Mouse (Mus musculus): Measurements from ENCODE around the gene Rab30. TPM values are rescaled to one million over a fixed set of nuclear protein-coding genes. Genes with fewer than 3 reads are reported as not detected.

Rab30 gene
- 22.3 and 22.5 TPM in 2 replicates for polyA plus RNA-seq (2016; fragmentation: Nextera tagmentation; extraction: Ambion mirVana)

GRCm38 (mm10) chr7:92741152-92741860 lies at the start of gene Rab30:
Gene Rab30, plus strand, starts transcription at chr7:92741603.
- Histone ChIP-seq H3K4me3 (peak within 1 kb of the TSS; percentile 69), H3K9ac (peak within 1 kb of the TSS; percentile 81), H3K36me3 (peaks cover 9% of the 10 kb centered on the region), H3K27me3 (replicated peaks) (no peaks in the 10 kb centered on the region), H3K27ac (peak within 1 kb of the TSS; percentile 75), H3K4me2 (replicated peaks) (peak within 1 kb of the TSS; percentile 80), H3K9me3 (no peaks in the 10 kb centered on the region), H3K4me1 (peaks cover 29% of the 10 kb centered on the region)
- peak; percentile 100 for ATAC-seq (ENCODE audit: low FRiP score, low read depth)
- under 1% methylated on average over 38 of the region's 38 CpGs for WGBS

- Histone ChIP-seq H3K27ac (no peak overlapping the region), H3K27me3 (replicated peaks) (no peaks in the 10 kb centered on the region), H3K4me2 (replicated peaks) (no peak overlapping the region), H3K9me3 (no peaks in the 10 kb centered on the region), H3K9ac (no peak overlapping the region), H3K36me3 (no peaks in the 10 kb centered on the region), H3K4me1 (no peaks in the 10 kb centered on the region), H3K4me3 (no peak overlapping the region)
- ATAC-seq (ENCODE audit: low FRiP score, low read depth), result no peak
- 72% methylated on average over 3 of the region's 3 CpGs for WGBS
These were observed 45.0 kb upstream of the Rab30 start for GRCm38 (mm10) chr7:92696395-92696794.

- no peak for ATAC-seq (ENCODE audit: low FRiP score, low read depth)
- H3K4me3 ChIP-seq, result no peak overlapping the region
- H3K36me3 ChIP-seq, result no peaks in the 10 kb centered on the region
- H3K27me3 ChIP-seq (replicated peaks), result no peaks in the 10 kb centered on the region
- no peaks in the 10 kb centered on the region for H3K4me1 ChIP-seq
- H3K27ac ChIP-seq, result no peak overlapping the region
- WGBS, result 73% methylated on average over 5 of the region's 5 CpGs
- H3K4me2 ChIP-seq (replicated peaks), result no peak overlapping the region
- H3K9ac ChIP-seq, result no peak overlapping the region
- H3K9me3 ChIP-seq, result no peaks in the 10 kb centered on the region
These were observed 42.6 kb upstream of the Rab30 start for GRCm38 (mm10) chr7:92698770-92699169.

- Histone ChIP-seq H3K4me2 (replicated peaks) (no peak overlapping the region), H3K36me3 (no peaks in the 10 kb centered on the region), H3K27ac (no peak overlapping the region), H3K27me3 (replicated peaks) (no peaks in the 10 kb centered on the region), H3K4me3 (no peak overlapping the region), H3K4me1 (no peaks in the 10 kb centered on the region), H3K9ac (no peak overlapping the region), H3K9me3 (no peaks in the 10 kb centered on the region)
- 80% methylated on average over 1 of the region's 1 CpGs for WGBS
- no peak for ATAC-seq (ENCODE audit: low FRiP score, low read depth)
These were observed 37.7 kb upstream of the Rab30 start for GRCm38 (mm10) chr7:92703661-92704060.

- Histone ChIP-seq H3K9ac (no peak overlapping the region), H3K27ac (no peak overlapping the region), H3K4me1 (no peaks in the 10 kb centered on the region), H3K27me3 (replicated peaks) (no peaks in the 10 kb centered on the region), H3K9me3 (no peaks in the 10 kb centered on the region), H3K4me3 (no peak overlapping the region), H3K4me2 (replicated peaks) (no peak overlapping the region), H3K36me3 (no peaks in the 10 kb centered on the region)
- WGBS, result 80% methylated on average over 2 of the region's 2 CpGs
- no peak for ATAC-seq (ENCODE audit: low FRiP score, low read depth)
These were observed 35.9 kb upstream of the Rab30 start for GRCm38 (mm10) chr7:92705534-92705933.

- Histone ChIP-seq H3K4me3 (no peak overlapping the region), H3K4me1 (no peaks in the 10 kb centered on the region), H3K9me3 (no peaks in the 10 kb centered on the region), H3K36me3 (no peaks in the 10 kb centered on the region), H3K4me2 (replicated peaks) (no peak overlapping the region), H3K9ac (no peak overlapping the region), H3K27me3 (replicated peaks) (no peaks in the 10 kb centered on the region), H3K27ac (no peak overlapping the region)
- no peak for ATAC-seq (ENCODE audit: low FRiP score, low read depth)
- 74% methylated on average over 12 of the region's 12 CpGs for WGBS
These were observed 34.7 kb upstream of the Rab30 start for GRCm38 (mm10) chr7:92706711-92707110.

GRCm38 (mm10) chr7:92709573-92709972 lies 31.8 kb upstream of the Rab30 start:
- no peak for ATAC-seq (ENCODE audit: low FRiP score, low read depth)
- H3K27me3 ChIP-seq (replicated peaks), result no peaks in the 10 kb centered on the region
- H3K9ac ChIP-seq, result no peak overlapping the region
- no peak overlapping the region for H3K27ac ChIP-seq
- 40% methylated on average over 2 of the region's 2 CpGs for WGBS
- no peaks in the 10 kb centered on the region for H3K9me3 ChIP-seq
- no peaks in the 10 kb centered on the region for H3K36me3 ChIP-seq
- H3K4me1 ChIP-seq, result no peaks in the 10 kb centered on the region
- H3K4me3 ChIP-seq, result no peak overlapping the region
- H3K4me2 ChIP-seq (replicated peaks), result no peak overlapping the region

- no peak overlapping the region for H3K27ac ChIP-seq
- H3K4me1 ChIP-seq, result no peaks in the 10 kb centered on the region
- no peaks in the 10 kb centered on the region for H3K27me3 ChIP-seq (replicated peaks)
- no peak overlapping the region for H3K9ac ChIP-seq
- H3K4me3 ChIP-seq, result no peak overlapping the region
- ATAC-seq (ENCODE audit: low FRiP score, low read depth), result no peak
- H3K4me2 ChIP-seq (replicated peaks), result no peak overlapping the region
- H3K36me3 ChIP-seq, result no peaks in the 10 kb centered on the region
- WGBS, result 91% methylated on average over 3 of the region's 3 CpGs
- H3K9me3 ChIP-seq, result no peaks in the 10 kb centered on the region
These were observed 29.8 kb upstream of the Rab30 start for GRCm38 (mm10) chr7:92711593-92711992.

GRCm38 (mm10) chr7:92715055-92715454 lies 26.3 kb upstream of the Rab30 start:
- H3K27ac ChIP-seq, result no peak overlapping the region
- no peak overlapping the region for H3K9ac ChIP-seq
- H3K4me2 ChIP-seq (replicated peaks), result no peak overlapping the region
- H3K9me3 ChIP-seq, result no peaks in the 10 kb centered on the region
- H3K4me1 ChIP-seq, result no peaks in the 10 kb centered on the region
- no peaks in the 10 kb centered on the region for H3K27me3 ChIP-seq (replicated peaks)
- ATAC-seq (ENCODE audit: low FRiP score, low read depth), result no peak
- WGBS, result 88% methylated on average over 1 of the region's 1 CpGs
- no peak overlapping the region for H3K4me3 ChIP-seq
- H3K36me3 ChIP-seq, result no peaks in the 10 kb centered on the region

- WGBS, result 80% methylated on average over 3 of the region's 3 CpGs
- Histone ChIP-seq H3K9me3 (no peaks in the 10 kb centered on the region), H3K4me2 (replicated peaks) (no peak overlapping the region), H3K4me3 (no peak overlapping the region), H3K27me3 (replicated peaks) (no peaks in the 10 kb centered on the region), H3K9ac (no peak overlapping the region), H3K4me1 (no peaks in the 10 kb centered on the region), H3K27ac (no peak overlapping the region), H3K36me3 (no peaks in the 10 kb centered on the region)
- no peak for ATAC-seq (ENCODE audit: low FRiP score, low read depth)
These were observed 21.1 kb upstream of the Rab30 start for GRCm38 (mm10) chr7:92720156-92720905.

GRCm38 (mm10) chr7:92723750-92724149 lies 17.7 kb upstream of the Rab30 start:
- no peaks in the 10 kb centered on the region for H3K9me3 ChIP-seq
- H3K27ac ChIP-seq, result no peak overlapping the region
- no peak for ATAC-seq (ENCODE audit: low FRiP score, low read depth)
- no peaks in the 10 kb centered on the region for H3K36me3 ChIP-seq
- no peak overlapping the region for H3K4me3 ChIP-seq
- no peak overlapping the region for H3K4me2 ChIP-seq (replicated peaks)
- WGBS, result 31% methylated on average over 3 of the region's 3 CpGs
- no peak overlapping the region for H3K9ac ChIP-seq
- no peaks in the 10 kb centered on the region for H3K4me1 ChIP-seq
- H3K27me3 ChIP-seq (replicated peaks), result no peaks in the 10 kb centered on the region

GRCm38 (mm10) chr7:92724261-92724660 lies 17.1 kb upstream of the Rab30 start:
- WGBS, result 86% methylated on average over 4 of the region's 4 CpGs
- Histone ChIP-seq H3K9ac (no peak overlapping the region), H3K27me3 (replicated peaks) (no peaks in the 10 kb centered on the region), H3K4me1 (no peaks in the 10 kb centered on the region), H3K4me2 (replicated peaks) (no peak overlapping the region), H3K9me3 (no peaks in the 10 kb centered on the region), H3K4me3 (no peak overlapping the region), H3K36me3 (no peaks in the 10 kb centered on the region), H3K27ac (no peak overlapping the region)
- no peak for ATAC-seq (ENCODE audit: low FRiP score, low read depth)

Data from neural tube, embryonic 12.5 days (tissue).